Mouse (Mus musculus) embryonic fibroblast, embryonic 13.5 days (primary cell): ENCODE measurements around the gene Gstcd. TPM values are rescaled to one million over a fixed set of nuclear protein-coding genes. Genes with fewer than 3 reads are reported as not detected.

Source experiments
- H3K27ac ChIP-seq: 2 replicates; pipeline ENCODE4 v1.5.1; 2012; ENCODE audit warnings: low read length, control low read depth, inconsistent platforms; ENCODE audit not compliant: insufficient read depth
- H3K4me1 ChIP-seq: 2 replicates; pipeline ENCODE4 v1.6.1; 2011; ENCODE audit warnings: low read length; ENCODE audit not compliant: control insufficient read depth, insufficient read depth
- H3K4me3 ChIP-seq: 2 replicates; pipeline ENCODE4 v1.5.1; 2011; ENCODE audit warnings: mild to moderate bottlenecking, control low read depth, low read length; ENCODE audit not compliant: insufficient read depth
- CTCF ChIP-seq: IDR thresholded peaks from 2 replicates; pipeline ENCODE4 v1.5.1; 2011; ENCODE audit warnings: mild to moderate bottlenecking, control low read depth, low read length, moderate library complexity, borderline replicate concordance; ENCODE audit not compliant: insufficient read depth
- POLR2A ChIP-seq: IDR thresholded peaks from 2 replicates; pipeline ENCODE4 v1.6.1; 2011; ENCODE audit warnings: low read depth, mild to moderate bottlenecking, control low read depth, low read length, moderate library complexity
- polyA plus RNA-seq: library from polyadenylated mRNA; stranded (reverse); fragments of >200 nt; gene quantifications from 2 replicates; pipeline ENCODE4 v1.2.4, GENCODE M21; 2011; ENCODE audit warnings: low read depth; ENCODE audit not compliant: missing spikeins, insufficient read length

Gstcd gene
- polyA plus RNA-seq, 1 experiment: 20.4 TPM

- Histone ChIP-seq H3K27ac (no peak overlapping the region), H3K4me3 (no peak overlapping the region), H3K4me1 (peaks cover 7% of the 10 kb centered on the region; the same call in 1 of the 2 replicates)
- TF ChIP-seq CTCF (no peak), POLR2A (no peak)
Observed at GRCm38 (mm10) chr3:132944609-132945008, 147.2 kb downstream of the Gstcd start.

- Histone ChIP-seq H3K4me1 (peaks cover 6% of the 10 kb centered on the region; the same call in 1 of the 2 replicates), H3K4me3 (no peak overlapping the region), H3K27ac (no peak overlapping the region)
- TF ChIP-seq POLR2A (no peak), CTCF (no peak)
Observed at GRCm38 (mm10) chr3:132944193-132944592, 147.6 kb downstream of the Gstcd start.

- Histone ChIP-seq H3K4me3 (no peak overlapping the region), H3K27ac (no peak overlapping the region), H3K4me1 (no peaks in the 10 kb centered on the region; the same call in 1 of the 2 replicates)
- TF ChIP-seq POLR2A (no peak), CTCF (no peak)
Observed at GRCm38 (mm10) chr3:132942778-132943177, 149.1 kb downstream of the Gstcd start.

GRCm38 (mm10) chr3:132940181-132940990, 151.4 kb downstream of the Gstcd start:
- no peak overlapping the region for H3K27ac ChIP-seq
- TF ChIP-seq CTCF (no peak), POLR2A (no peak)
- no peak overlapping the region for H3K4me3 ChIP-seq
- H3K4me1 ChIP-seq: no peaks in the 10 kb centered on the region; the same call in 1 of the 2 replicates

GRCm38 (mm10) chr3:132939006-132939405, 152.8 kb downstream of the Gstcd start:
- H3K4me1 ChIP-seq: no peaks in the 10 kb centered on the region
- no peak for TF ChIP-seq POLR2A
- TF ChIP-seq CTCF: no peak
- H3K4me3 ChIP-seq: no peak overlapping the region
- no peak overlapping the region for H3K27ac ChIP-seq

- Histone ChIP-seq H3K4me3 (no peak overlapping the region), H3K4me1 (no peaks in the 10 kb centered on the region), H3K27ac (no peak overlapping the region)
- no peak for TF ChIP-seq CTCF
- no peak for TF ChIP-seq POLR2A
Observed at GRCm38 (mm10) chr3:132934649-132935048, 157.2 kb downstream of the Gstcd start.

Other genes with a start within 250 kb of the Gstcd start
- gene Npnt, start 141.7 kb downstream of the Gstcd start, polyA plus RNA-seq: 22.5 and 30.4 TPM in 2 replicates
- gene Ints12, start 193 bp downstream of the Gstcd start, polyA plus RNA-seq: 13.5 and 17.1 TPM in 2 replicates
- gene Arhgef38, start 142.9 kb upstream of the Gstcd start, polyA plus RNA-seq: not detected in 2 replicates
- gene Ppa2, start 218.1 kb upstream of the Gstcd start, polyA plus RNA-seq: 34.9 and 40.2 TPM in 2 replicates